Mouse (Mus musculus) forebrain, embryonic 11.5 days (tissue): Measurements from ENCODE around the gene Arrb1. TPM values are rescaled to one million over a fixed set of nuclear protein-coding genes. Genes with fewer than 3 reads are reported as not detected.

Experiments used
- ATAC-seq: fragments of 200-750 bp; cut with Nextera tagmentation; replicated peaks from 2 replicates; pipeline ENCODE4 v1.8.0; 2017; ENCODE audit warnings: moderate TSS enrichment; ENCODE audit not compliant: low FRiP score
- DNase-seq: peaks from one replicate; pipeline ENCODE4 v3.0.0-alpha.2; 2017; ENCODE audit warnings: low spot score
- H3K27ac ChIP-seq: fragments of 300-500 bp; sonication (generic); 2 replicates; pipeline ENCODE4 v1.5.1; 2014; ENCODE audit warnings: low read depth, low read length
- H3K27me3 ChIP-seq: fragments of 300-500 bp; sonication (generic); 2 replicates; pipeline ENCODE4 v1.6.1; 2014; ENCODE audit warnings: mild to moderate bottlenecking, low read length, mixed read lengths; ENCODE audit not compliant: control insufficient read depth, insufficient read depth
- H3K36me3 ChIP-seq: fragments of 300-500 bp; sonication (generic); 2 replicates; pipeline ENCODE4 v1.6.1; 2014; ENCODE audit warnings: mild to moderate bottlenecking, low read length, moderate library complexity, mixed read lengths; ENCODE audit not compliant: control insufficient read depth, insufficient read depth
- H3K4me1 ChIP-seq: fragments of 300-500 bp; sonication (generic); replicated peaks from 2 replicates; pipeline ENCODE4 v1.6.1; 2014; ENCODE audit warnings: low read length, mixed read lengths; ENCODE audit not compliant: control insufficient read depth, insufficient read depth
- H3K4me2 ChIP-seq: fragments of 300-500 bp; sonication (generic); 2 replicates; pipeline ENCODE4 v1.6.1; 2014; ENCODE audit warnings: low read depth, mild to moderate bottlenecking, low read length, moderate library complexity, mixed read lengths; ENCODE audit not compliant: severe bottlenecking
- H3K4me3 ChIP-seq: fragments of 300-500 bp; sonication (generic); 2 replicates; pipeline ENCODE4 v1.5.1; 2014; ENCODE audit warnings: low read depth, low read length
- H3K9ac ChIP-seq: fragments of 300-500 bp; sonication (generic); 2 replicates; pipeline ENCODE4 v1.6.1; 2014; ENCODE audit warnings: low read length
- H3K9me3 ChIP-seq: fragments of 300-500 bp; sonication (generic); 2 replicates; pipeline ENCODE4 v1.6.1; 2016; ENCODE audit warnings: low read length, mixed read lengths; ENCODE audit not compliant: control insufficient read depth
- WGBS: fragments of 180-500 bp; shearing (Covaris S2); extraction: QIAGEN DNeasy Blood & Tissue Kit; methylation state at CpG from one replicate; pipeline ENCODE4 v1.1.7; 2014; 5-methylcytosine and 5-hydroxymethylcytosine counted together
- polyA plus RNA-seq: library from polyadenylated mRNA; unstranded; fragments of >200 nt; fragmentation: Nextera tagmentation; extraction: Ambion mirVana; gene quantifications from 2 replicates; pipeline ENCODE4 v1.2.1, GENCODE M21; 2014

Gene Arrb1
- polyA plus RNA-seq, 1 experiment from 2014 or later = 4.2 TPM

GRCm38 (mm10) chr7:99593868-99594803, 58.9 kb downstream of the Arrb1 start:
- Histone ChIP-seq H3K4me1 (no peaks in the 10 kb centered on the region), H3K4me3 (no peak overlapping the region), H3K27ac (peak overlapping the region; percentile 46; the same call in 1 of the 2 replicates), H3K9ac (no peak overlapping the region), H3K4me2 (no peak overlapping the region), H3K9me3 (no peaks in the 10 kb centered on the region), H3K36me3 (no peaks in the 10 kb centered on the region; the same call in 1 of the 2 replicates), H3K27me3 (no peaks in the 10 kb centered on the region)
- 90% methylated on average over 15 of the region's 15 CpGs for WGBS
- DNase-seq (no peak), ATAC-seq (no peak)

GRCm38 (mm10) chr7:99598722-99599121, 63.5 kb downstream of the Arrb1 start:
- Histone ChIP-seq H3K9me3 (no peaks in the 10 kb centered on the region), H3K36me3 (no peaks in the 10 kb centered on the region), H3K4me1 (no peaks in the 10 kb centered on the region), H3K4me2 (no peak overlapping the region), H3K27ac (no peak overlapping the region), H3K9ac (no peak overlapping the region), H3K27me3 (no peaks in the 10 kb centered on the region), H3K4me3 (no peak overlapping the region)
- WGBS = 78% methylated on average over 4 of the region's 4 CpGs
- no peak for ATAC-seq
- DNase-seq = no peak

- Histone ChIP-seq H3K36me3 (no peaks in the 10 kb centered on the region), H3K9me3 (no peaks in the 10 kb centered on the region), H3K9ac (no peak overlapping the region), H3K4me1 (no peaks in the 10 kb centered on the region), H3K27ac (no peak overlapping the region), H3K4me3 (no peak overlapping the region), H3K4me2 (no peak overlapping the region), H3K27me3 (no peaks in the 10 kb centered on the region)
- ATAC-seq = no peak
- DNase-seq = no peak
- 84% methylated on average over 8 of the region's 8 CpGs for WGBS
Observed at GRCm38 (mm10) chr7:99603875-99604662, 68.8 kb downstream of the Arrb1 start.

DNA sequence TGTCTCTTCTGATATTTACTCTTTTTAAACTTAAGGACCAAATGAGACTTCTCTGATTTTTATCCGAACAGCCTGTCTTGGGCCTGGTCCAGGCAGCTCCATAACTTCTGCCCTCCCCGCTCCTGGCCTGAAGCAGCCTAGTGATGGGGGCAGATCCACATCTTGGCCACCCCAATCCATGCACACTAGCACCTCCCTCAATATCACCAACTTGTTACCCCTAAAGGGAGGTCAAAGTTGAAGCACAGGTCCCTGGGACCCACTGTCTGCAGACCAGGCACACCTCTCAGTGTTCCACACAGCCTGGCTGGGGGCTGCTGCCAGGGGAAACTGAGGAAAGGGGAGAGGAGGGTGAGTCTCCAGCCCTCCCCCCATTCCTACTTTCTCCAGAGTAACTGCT, 69.8 kb downstream of the Arrb1 start:
- Histone ChIP-seq H3K27me3 (no peaks in the 10 kb centered on the region), H3K9ac (no peak overlapping the region), H3K4me3 (no peak overlapping the region), H3K36me3 (no peaks in the 10 kb centered on the region), H3K9me3 (no peaks in the 10 kb centered on the region), H3K4me1 (no peaks in the 10 kb centered on the region), H3K27ac (no peak overlapping the region), H3K4me2 (no peak overlapping the region)
- no peak for ATAC-seq
- 94% methylated on average over 2 of the region's 2 CpGs for WGBS
- DNase-seq = no peak

DNA sequence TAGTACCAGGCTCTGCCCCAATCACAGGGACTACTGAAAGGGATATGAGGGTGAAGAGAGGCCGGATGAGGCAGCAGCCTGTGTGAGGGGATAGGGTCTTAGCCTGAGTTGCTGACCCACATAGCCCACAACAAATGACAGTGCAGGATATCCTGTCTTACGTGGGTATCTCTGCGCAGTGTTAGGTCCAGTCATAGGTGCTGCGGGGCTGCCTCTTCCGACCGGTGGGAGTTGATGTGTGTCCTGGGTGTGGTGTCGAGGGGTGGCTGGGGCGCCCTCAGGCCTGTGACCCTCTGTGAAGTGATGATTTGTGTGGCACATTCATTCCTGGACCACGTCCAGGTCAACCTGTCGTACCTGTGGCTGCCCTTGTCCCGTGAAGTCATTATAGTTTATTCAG, 71.0 kb downstream of the Arrb1 start:
- ATAC-seq = no peak
- Histone ChIP-seq H3K9ac (no peak overlapping the region), H3K27me3 (no peaks in the 10 kb centered on the region), H3K27ac (no peak overlapping the region), H3K9me3 (no peaks in the 10 kb centered on the region), H3K4me2 (no peak overlapping the region), H3K4me1 (no peaks in the 10 kb centered on the region), H3K36me3 (no peaks in the 10 kb centered on the region), H3K4me3 (no peak overlapping the region)
- no peak for DNase-seq
- 86% methylated on average over 11 of the region's 11 CpGs for WGBS

- Histone ChIP-seq H3K4me2 (no peak overlapping the region), H3K4me1 (no peaks in the 10 kb centered on the region), H3K27me3 (no peaks in the 10 kb centered on the region), H3K36me3 (no peaks in the 10 kb centered on the region), H3K27ac (no peak overlapping the region), H3K4me3 (no peak overlapping the region), H3K9ac (no peak overlapping the region), H3K9me3 (no peaks in the 10 kb centered on the region)
- WGBS = 73% methylated on average over 3 of the region's 3 CpGs
- ATAC-seq = no peak
- DNase-seq = no peak
Observed at GRCm38 (mm10) chr7:99606766-99607165, 71.5 kb downstream of the Arrb1 start.

- Histone ChIP-seq H3K4me2 (no peak overlapping the region), H3K36me3 (no peaks in the 10 kb centered on the region), H3K27ac (no peak overlapping the region), H3K4me3 (no peak overlapping the region), H3K4me1 (no peaks in the 10 kb centered on the region), H3K9ac (no peak overlapping the region), H3K9me3 (no peaks in the 10 kb centered on the region), H3K27me3 (no peaks in the 10 kb centered on the region)
- WGBS = 69% methylated on average over 2 of the region's 2 CpGs
- DNase-seq (no peak), ATAC-seq (no peak)
Observed at GRCm38 (mm10) chr7:99607632-99608031, 72.4 kb downstream of the Arrb1 start.

- WGBS = 72% methylated on average over 2 of the region's 2 CpGs
- Histone ChIP-seq H3K9ac (no peak overlapping the region), H3K27me3 (no peaks in the 10 kb centered on the region), H3K4me3 (no peak overlapping the region), H3K27ac (no peak overlapping the region), H3K9me3 (no peaks in the 10 kb centered on the region), H3K36me3 (no peaks in the 10 kb centered on the region), H3K4me2 (no peak overlapping the region), H3K4me1 (no peaks in the 10 kb centered on the region)
- DNase-seq = no peak
- ATAC-seq = no peak
Observed at GRCm38 (mm10) chr7:99618264-99618663, 83.0 kb downstream of the Arrb1 start.
